Mouse (Mus musculus) CH12F3 (cell line): ENCODE measurements around the gene Dad1.

Source experiments
- in situ Hi-C: fragments of 300-500 bp; cut with MboI; formaldehyde crosslinking; loops from 2 replicates; pipeline ENCODE4 v1.14.3; 2020; ENCODE audit warnings: low sequenced_read_pairs

Gene Dad1

DNA sequence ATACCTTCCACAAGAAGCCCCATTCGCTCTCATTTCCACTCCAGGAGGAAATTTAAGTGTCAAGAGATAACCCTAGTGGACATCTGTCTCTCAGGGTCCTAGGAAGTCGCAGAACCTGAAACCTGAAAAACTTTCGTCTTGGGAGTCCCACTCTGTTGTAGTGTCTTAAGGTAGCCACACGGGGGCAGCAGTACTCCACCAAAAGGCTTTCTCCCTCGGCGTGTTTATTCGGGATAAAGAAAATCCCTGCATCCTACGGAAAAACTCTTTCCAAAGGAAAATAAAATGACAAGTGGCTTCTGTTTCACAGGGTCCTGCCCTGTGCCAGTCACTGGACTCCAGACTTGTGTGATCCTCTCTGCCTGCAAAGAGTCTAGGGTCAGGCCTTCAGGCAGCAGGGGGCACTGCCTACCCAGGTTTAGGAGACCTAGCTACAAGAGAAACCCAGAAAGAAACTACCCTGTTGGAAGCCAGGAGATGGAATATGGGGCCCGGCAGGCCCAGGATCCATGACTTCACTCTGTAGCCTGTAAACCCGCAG, 25.9 kb downstream of the Dad1 start:
- in situ Hi-C loops = loop anchor here (25.0 kb wide), 2 partner anchors 184 to 409 kb away; partner anchors contain the start of genes Cdh24, Gm17606 and Slc7a7

DNA sequence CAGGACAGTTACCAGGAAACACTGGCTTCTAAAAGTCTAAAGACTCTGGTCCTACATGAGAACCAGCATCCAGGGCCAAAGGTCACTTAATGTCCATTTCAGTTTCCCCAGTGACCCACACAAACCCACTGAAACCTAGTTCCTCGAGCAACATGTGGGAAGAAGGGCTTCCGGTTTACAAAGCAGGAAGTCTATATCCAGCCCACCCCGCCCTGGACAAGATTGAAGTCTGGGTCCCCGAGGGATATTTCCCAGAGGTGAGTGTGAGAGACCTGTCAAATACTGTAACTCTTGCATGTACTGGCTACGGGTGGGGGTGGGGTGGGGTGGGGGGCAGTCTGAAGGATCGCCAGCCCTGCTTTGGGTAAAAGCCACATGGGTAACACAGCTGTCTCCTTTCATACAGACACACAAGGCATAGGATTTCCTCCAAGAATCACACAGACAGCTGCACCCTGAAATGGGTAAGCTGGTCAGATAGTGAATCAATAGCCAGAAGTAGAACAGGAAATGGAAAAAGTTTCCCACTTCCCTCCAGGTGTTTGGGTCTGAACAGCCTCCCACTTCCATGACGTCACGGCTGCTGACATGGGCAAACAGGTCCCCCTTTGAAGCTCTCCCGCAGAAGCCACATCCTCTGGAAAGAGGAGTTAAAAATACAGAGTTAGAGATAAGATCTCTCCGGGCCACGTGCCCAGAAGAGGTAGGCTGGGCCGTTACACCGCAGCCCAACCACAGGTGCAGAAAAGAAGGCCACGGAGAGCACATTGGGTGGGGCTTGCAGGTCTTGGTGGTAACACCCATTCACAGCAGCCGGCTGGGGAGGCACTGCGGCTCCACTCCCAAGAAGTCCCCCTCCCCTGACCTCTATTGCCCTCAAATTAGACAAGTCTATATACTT, 26.7 kb downstream of the Dad1 start:
- in situ Hi-C loops = loop anchor here (25.0 kb wide), 2 partner anchors 185 to 410 kb away; partner anchors contain the start of genes Cdh24, Gm17606 and Slc7a7

DNA sequence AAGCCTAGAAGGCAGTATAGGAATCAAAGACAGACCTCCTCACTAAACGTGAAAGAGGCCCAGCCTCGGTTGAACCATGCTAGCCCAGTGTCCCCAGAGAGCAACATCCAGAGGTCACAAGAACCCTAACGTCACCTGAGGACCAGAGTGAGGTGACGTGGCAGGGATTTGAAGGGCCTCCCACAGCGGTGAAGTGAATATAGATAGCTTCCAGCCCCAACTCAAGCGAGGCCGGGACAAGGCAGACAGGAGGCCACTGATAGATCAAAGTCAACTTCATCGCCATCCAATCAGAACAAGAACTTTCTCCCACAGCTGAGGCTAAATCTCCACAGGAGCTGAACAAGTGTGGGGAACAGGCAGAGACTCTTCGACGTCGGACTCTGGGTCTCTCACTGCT, 28.2 kb downstream of the Dad1 start:
- in situ Hi-C loops = loop anchor here (25.0 kb wide), 2 partner anchors 187 to 412 kb away; partner anchors contain the start of genes Cdh24, Gm17606 and Slc7a7

DNA sequence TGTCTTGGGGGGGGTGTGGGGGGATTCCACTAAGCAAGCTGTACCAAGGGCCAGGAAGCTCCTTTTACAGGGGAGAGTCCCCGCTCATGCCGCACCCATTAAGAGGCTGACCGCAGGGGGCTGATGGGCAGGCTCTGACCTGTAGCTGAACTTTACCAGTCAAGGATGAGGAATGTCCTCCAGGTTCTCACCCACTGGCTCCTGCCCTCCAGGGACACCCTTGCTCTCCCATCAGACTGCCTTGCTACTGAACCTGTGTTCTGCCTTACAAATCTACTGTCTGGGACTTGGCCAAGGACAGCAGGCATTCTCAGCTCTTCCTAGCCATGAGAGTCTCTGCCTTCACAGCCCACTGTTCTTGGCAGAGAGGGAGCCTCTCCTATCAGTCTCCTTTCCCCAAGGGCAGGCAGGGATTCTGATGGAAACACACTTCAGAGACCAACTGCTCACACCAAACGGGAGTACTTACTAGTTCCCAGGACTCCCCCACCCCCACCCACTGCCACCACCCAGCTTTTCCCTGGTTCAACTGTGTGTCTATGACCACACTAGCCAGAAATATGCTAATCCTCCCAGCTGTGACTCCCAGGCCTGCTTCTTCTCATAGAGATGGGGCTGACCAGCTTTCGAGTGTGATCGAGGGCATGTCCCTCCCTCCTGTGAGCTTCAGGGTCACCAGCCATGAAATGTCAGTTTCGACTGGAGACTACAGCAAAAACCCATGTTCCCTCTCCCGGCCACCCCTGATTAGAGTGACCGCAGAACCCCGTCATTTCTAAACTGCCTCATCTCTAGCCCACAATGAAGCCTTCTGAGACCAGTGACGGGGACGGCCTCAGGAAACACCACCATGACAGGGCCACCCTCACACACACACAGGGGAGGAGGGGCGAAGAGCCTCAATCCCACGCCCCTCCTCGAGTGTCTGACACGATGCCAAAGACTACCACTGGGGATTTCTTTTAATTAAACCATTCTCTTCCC, 29.1 kb downstream of the Dad1 start:
- in situ Hi-C loops = loop anchor here (5.0 to 25.0 kb wide), 3 partner anchors 157 to 413 kb away; partner anchors contain the start of genes Cdh24, Gm17606 and Slc7a7

DNA sequence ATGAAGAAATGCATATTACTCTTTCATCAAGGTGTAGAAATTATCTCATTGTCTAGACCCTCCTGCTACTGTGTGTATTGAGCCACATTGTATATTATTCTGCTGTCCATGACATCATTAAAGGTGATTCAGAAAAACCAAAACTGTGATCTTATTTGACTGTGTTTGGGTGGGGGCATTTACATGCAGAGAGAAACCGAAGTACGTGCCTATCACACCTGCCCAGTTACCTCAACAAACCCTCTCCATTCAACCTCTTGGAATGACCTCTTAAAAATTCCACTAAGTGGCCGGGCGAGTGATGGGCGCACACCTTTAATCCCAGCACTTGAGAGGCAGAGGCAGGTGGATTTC, 29.9 kb downstream of the Dad1 start:
- in situ Hi-C loops = loop anchor here (5.0 kb wide), 1 partner anchor 157 kb away; no protein-coding TSS in a partner anchor

DNA sequence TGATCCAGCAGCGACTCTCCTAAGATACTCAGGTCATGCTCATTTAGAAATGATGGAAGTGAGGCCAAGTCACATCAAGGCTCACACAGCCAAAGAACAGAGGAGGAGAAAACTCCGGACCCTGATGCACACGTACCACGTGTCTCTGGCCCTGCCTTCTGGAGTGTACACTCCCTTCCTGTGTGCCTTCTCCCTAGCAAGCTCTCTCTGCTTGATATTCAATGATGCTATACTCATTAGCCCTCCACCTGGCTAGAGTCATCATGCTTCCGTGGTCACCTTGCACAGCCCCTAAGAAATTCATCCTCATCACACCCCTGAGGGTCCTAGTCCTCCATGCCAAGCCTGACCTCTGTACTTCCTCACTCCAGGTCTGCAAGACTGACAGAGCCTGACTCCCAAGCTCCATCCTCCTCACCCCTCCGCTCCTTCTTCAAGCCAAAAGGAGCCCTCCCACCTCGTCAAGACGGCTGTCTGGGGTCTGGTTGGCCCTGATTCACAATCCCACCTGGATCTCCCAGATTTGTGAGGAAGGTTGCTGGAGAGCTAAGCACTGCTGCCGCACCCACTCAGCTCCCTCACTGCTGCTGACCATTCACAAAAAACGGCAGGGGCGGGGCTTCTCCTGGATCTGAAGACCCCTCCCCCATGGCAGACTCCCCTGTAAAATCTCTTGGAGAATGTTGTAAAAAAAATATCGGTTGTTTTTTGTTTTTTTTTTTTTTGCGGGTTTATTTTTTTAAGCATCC, 30.4 kb downstream of the Dad1 start:
- in situ Hi-C loops = loop anchor here (5.0 kb wide), 1 partner anchor 156 kb away; no protein-coding TSS in a partner anchor

DNA sequence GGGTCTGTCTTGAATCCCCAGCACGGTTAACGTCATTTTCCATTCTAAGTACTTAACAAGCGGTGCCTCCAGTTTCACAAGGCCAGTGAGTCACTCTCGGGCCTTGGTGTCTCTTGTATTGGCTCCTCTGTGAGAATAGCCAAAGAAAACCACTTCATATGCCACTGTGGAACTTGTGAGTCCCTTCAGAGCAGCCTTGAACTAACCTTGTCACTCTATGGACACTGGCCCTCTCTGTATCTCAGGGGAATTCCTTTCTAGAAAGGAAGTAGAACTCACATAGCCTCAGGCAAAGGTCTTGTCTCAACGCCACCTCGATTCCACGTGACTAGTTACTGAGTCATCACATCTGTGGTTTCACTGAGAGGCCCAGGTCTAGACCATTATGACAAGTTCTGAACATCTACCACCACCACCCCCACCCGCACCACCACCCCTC, 31.6 kb downstream of the Dad1 start:
- in situ Hi-C loops = loop anchor here (5.0 kb wide), 1 partner anchor 155 kb away; no protein-coding TSS in a partner anchor

DNA sequence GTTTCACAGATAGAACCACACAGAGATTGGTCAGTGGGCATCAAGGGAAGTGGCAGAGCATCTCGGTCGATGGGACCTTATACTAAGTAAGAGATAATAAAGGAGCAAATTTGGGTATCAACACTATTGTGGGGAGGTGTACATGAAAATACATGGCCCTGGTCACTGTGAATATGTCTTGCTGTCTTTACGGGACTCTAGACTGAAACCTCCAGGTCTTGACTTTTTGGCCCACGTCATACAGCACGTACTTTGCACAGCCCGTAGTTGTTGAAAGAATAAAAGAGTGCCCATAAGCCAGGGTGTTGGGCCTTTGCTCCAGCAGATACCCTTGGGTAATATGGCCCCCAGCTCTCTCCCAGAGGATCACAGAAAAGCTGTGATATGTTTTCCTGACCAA, 32.3 kb downstream of the Dad1 start:
- in situ Hi-C loops = loop anchor here (5.0 kb wide), 1 partner anchor 154 kb away; no protein-coding TSS in a partner anchor

DNA sequence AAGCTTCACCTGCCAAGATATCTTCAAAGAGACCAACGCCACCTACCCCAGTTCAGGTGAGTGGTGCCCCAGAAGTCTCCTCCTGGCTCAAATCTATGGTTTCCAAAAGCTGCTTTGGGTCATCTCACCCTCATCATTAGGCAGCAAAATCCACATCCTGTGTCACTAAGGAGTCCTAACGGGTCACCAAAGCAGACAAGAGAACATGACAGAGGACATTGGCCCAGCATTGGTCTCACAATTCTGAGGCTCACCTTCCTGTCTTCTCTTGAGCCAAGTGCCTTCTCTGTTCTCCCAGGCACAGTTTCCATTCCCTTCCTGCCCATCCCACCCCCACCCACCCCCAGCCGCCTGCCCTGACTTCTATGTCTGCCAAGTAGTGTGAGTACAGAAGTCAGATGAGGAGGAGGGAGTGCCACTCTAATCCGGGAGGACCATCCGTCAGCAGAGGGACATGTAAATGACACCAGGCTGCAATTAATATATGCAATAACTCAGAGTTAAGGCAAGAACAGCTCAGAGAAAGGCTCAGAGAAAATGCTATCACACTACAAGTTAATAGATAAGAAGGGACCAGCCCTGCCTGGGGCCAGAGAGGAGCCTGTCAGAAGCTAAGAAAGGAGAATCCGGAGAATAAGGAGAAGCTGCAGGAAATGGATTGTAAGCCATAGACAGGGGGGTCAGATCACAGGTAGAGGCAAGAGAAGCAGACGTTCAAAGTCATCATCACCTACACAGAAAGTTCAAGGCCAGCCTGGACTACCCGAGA, 33.0 kb downstream of the Dad1 start:
- in situ Hi-C loops = loop anchor here (5.0 kb wide), 1 partner anchor 154 kb away; no protein-coding TSS in a partner anchor

DNA sequence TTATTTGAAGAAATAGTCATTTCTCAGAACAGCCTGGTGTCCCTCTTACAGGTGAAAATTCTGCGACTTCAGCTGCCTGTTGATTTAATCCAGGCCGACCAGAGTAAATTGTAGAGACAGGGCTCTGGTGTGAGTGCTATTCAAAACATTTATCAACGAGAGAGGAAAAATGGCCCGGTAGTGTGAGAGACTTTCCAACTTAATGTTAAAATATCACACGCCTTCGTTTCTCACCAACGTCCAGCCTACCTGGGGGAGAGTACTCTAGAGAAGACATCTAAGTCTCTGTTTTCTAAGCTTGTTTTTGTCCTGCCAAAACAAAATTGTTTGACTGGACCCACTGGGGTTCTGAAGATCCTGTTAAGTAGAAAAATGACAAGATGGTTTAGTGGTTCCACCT, 34.1 kb downstream of the Dad1 start:
- in situ Hi-C loops = loop anchor here (5.0 kb wide), 1 partner anchor 153 kb away; no protein-coding TSS in a partner anchor

DNA sequence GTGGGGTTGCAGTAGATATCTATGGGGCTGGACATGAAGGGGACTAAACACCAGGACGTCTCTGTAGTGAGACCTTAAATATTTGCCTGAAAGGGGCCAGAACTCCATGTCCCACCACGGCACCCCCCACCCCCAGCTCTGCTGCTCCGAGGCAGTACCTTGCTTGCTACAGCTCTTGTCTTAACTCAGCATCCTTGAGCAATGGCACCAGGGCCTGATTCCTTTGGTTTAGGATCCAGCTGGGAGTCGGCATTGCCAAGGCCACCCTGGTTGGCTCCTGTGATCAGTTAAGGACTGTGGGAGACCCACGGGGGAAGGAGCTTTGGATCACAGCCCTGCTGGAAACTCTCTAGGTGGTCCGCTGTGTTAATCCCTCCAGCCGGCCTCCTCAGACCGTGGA, 34.6 kb downstream of the Dad1 start:
- in situ Hi-C loops = no loop called here

DNA sequence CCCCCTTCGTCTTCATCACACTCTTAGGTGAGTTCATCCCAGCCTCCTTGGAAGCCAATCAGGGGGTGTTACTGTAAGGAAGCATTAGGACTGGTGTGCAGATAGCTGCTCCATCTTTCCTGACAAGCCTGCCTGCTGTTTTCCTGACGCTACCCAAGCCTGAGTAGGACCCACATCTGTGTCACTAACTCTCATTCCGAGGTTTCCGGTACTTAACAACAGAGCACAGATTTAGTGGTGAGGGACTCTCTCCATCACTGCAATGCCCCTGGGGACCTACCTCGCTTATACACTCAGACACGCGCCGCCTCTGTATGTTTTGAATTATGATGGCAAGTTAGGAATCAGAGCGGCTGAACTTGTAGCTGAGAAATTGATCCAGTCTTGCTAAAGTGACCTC, 35.2 kb downstream of the Dad1 start:
- in situ Hi-C loops = no loop called here

DNA sequence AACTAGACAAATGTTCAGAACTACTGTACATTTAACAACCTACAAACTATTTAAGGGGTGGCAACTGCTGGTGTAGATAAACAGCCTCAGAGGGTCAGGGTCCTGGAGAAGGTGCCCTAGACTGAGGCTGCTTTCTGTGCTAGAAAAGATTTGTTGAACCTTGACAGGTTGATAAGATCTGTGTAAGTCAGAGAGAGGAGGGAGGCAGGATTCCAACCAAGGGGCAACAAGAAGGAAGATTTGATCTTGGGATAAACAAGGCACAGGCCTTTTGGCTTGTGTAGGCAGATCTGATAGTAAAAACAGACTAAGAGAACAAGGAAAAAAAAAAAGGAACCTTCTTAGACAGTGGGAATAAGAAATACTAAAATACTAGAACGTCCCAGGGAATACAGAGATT, 35.7 kb downstream of the Dad1 start:
- in situ Hi-C loops = no loop called here

DNA sequence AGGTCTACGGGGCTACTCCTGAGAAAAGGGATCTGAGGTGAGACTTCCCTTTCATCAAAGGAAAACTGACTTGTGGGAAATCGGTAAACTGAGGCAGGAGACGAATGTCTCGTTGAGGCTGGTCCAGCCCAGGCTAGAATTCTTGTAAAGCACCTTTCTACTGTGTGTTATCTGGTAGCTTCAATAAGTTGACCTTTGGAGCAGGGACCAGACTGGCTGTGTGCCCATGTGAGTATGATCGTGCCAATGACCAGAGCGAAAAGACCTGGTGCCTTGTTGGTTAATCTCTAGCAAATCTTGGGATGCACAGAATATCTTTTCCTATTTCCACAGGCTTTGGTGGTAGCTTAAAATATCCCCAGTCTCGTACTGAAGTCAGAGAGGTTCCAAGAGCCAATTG, 37.8 kb downstream of the Dad1 start:
- in situ Hi-C loops = no loop called here

DNA sequence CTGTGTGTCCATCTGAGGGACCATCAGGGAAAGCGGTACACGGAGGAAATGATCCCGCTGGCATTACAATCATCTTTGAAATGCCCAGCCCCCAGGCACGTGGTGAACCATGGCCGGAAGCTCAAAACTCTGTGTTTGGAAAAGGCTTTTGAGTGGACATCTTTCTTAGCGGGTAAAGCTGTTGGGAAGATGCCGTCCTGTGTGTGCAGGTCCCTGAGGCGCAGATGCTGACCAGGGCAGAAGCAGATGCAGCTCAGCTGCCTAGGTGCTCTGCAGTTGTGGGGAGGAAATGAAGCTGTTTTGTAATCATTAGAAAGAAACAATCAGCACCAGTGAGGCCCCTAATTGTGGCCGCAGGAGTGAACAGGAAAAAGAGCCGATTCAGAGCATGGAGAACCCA, 39.0 kb downstream of the Dad1 start:
- in situ Hi-C loops = no loop called here

DNA sequence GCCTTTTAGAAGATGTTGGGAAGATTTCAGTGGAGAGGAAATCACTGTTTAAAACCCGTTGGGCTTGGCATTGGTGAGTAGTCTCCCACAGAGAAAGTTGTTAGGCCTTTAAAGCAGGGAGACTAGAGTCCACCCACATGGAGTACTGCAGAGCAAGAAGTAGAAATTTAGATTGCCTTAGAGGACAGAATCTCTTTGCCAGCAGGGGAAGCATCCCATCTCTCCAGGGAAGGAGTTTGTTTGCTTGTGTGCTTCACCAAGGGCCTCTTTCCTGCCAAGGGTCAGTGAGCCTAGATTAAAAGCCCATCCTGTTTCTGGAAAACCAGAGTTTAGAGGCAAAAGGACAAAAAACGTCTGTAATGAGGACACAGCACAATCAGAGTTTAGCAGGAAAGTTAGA, 39.4 kb downstream of the Dad1 start:
- in situ Hi-C loops = no loop called here

DNA sequence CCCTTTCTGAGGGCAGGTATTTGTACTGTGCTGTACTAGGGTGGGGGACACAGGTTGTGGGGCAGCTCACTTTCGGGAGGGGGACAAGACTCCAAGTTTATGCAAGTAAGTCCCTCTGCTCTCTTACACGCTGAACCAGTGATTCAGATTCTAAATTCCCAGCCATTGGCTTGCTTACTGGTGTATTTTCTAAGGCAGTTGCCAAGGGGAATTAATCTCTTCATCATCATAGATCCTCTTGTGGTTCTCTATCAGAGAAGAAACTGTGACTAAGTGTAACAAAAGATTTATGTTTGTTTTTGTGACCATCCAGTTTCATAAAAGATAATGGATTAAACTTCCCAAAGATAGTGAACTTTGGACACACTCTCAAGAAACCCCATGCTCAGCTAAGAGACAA, 40.2 kb downstream of the Dad1 start:
- in situ Hi-C loops = no loop called here

DNA sequence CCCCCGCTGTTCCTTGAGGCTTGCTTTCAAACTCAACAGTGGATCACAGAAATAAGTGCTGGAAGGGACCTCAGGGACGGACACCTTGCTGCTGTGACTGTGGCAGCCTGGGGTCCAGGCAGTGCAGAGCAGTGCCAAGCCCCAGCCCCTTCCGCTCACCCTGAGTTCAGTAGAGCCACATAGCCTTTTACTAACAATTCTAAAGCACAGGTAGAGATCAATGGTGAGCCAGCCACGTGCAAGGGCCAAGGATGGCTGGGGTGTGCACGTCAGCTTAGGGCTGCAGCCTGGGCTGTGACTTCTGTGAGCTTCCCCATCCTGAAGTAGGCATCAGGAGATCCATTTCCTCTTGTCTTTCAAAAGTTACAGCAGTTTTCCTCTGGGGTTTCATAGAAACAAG, 42.1 kb downstream of the Dad1 start:
- in situ Hi-C loops = no loop called here

DNA sequence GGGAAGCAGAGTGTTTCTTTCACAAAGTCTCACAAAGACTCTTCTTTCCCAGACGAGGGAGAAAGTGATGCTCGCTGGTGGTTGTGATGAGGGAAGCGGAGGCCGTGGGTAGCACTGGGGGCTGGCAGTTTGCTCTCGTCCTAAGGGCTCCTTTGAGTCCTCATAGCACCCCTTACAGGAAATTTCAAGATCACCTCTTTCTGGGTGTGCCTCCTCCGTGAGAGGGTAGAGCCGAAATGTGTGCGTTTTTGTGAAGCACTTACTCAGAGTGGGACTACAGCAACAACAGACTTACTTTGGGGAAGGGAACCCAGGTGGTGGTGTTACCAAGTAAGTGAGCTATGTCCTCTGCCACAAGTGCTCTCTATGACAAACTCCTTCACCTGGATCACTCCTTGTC, 42.7 kb downstream of the Dad1 start:
- in situ Hi-C loops = no loop called here
